Mouse (Mus musculus) inflammation-experienced regulatory T-cells (primary cell): Measurements from ENCODE around the gene Btbd35f30. TPM values are rescaled to one million over a fixed set of nuclear protein-coding genes. Genes with fewer than 3 reads are reported as not detected.

ENCODE experiments used
- polyA plus RNA-seq, 2 experiments: library from polyadenylated mRNA; unstranded; fragments of 100-300 nt; shearing (Covaris generic); gene quantifications; one replicate each; pipeline ENCODE4 v1.2.1; 2017

Gene Btbd35f30
- not detected for polyA plus RNA-seq

DNA sequence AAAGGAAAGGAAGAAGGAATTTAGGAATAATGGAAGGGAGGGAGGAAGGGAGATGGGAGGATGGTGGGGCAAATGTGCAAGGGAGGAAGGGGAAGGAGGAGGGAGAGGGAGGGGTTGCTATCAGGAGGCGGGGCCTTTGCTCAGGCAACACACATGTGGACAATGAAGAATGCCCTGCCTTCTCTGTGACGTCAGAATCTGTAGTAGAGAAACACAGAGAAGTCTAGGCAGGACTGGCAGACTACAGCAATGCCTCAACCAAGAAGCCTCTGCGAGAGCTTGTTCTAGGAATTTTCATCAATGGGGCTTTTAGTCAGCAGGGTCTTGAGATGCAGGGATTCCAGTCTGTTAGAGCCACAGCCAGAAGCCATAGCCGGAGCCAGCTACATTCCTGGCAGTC, at the start of gene Btbd35f30:
Btbd35f30 (plus strand) TSS at position 301 of the 400 bp plus-strand sequence.

DNA sequence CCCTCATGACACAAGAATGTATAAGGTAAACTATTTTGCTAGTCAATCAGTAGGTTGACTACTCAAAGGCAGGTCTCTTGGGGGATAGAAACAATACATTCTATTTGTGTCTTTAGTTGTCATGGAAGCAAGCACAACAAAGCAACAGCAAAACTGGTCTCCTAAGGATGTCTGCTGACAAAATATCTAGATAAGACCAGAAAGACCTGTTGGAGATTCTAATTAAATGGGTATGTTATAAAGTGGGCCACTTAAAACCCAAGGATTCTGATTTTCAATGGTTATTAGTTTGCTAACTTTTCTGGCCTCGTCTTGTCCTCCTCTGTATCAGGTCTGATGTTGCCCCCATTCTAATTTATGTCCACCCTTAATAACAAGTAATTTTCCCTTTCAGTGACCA, 47.0 kb downstream of the Btbd35f30 start, which contains the start of gene Gm21789:
Gm21789 (plus strand) TSS at position 301 of the 400 bp plus-strand sequence.

Other genes starting within 250 kb of the Btbd35f30 start
- gene Gm5926, start 243.9 kb upstream of the Btbd35f30 start, polyA plus RNA-seq, result not detected
- gene Btbd35f21, start 168.5 kb upstream of the Btbd35f30 start, polyA plus RNA-seq, result not detected
- not detected for gene Gm21789, start 47.1 kb downstream of the Btbd35f30 start, polyA plus RNA-seq
- gene Btbd35f5, start 79.3 kb downstream of the Btbd35f30 start, polyA plus RNA-seq, result not detected